Mouse (Mus musculus): ENCODE data around the gene S100a7a.

S100a7a gene

DNA sequence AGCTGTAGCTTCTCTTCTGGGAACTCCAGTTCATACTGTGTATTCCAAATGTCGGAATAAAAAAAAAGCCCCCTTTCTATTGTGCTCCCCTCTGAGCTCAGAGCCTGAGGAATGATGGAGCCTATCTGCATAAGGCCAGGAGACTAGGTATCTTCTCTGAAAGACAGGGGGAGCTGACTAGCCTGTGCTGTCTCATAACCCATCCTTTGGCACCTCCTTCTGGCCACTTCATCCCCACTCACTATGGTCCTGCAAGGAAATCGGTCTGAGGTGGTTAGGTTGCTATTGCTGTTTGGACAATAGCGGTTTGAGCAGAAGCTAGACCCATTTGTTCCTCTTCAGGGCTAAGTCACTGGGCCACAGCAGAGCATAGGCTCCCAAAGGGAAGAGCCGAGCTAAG is 26.0 kb upstream of the S100a7a start:
- peak in 1 of 2 experiments; percentile 27 for DNase-seq (ENCODE audit: low spot score in 2 of 2)

DNA sequence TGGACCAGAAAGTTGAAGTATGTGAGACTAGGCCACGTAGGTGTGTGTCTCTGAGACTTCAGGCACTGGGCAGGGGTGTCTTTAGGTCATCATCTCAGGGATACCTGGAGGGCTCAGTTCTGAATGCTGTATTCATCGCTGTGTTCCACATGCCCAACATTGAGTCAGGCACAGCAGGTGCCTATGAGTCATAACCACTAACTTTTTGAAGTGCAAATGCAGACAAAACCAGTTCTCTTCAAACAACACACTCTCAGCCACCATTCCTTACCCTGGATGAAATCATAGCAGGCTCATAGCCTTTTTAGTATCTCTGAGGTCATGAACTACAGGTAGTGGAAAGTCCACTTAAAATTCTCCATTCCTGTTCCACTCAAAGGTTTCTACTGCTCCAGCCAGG is 24.5 kb upstream of the S100a7a start:
- DNase-seq (ENCODE audit: low spot score in 2 of 2), result no peak

- no peak for DNase-seq (ENCODE audit: low spot score in 2 of 2)
These were observed 21.8 kb upstream of the S100a7a start for GRCm38 (mm10) chr3:90631984-90632383.

- DNase-seq (ENCODE audit: low spot score in 2 of 2), result no peak
These were observed 15.1 kb upstream of the S100a7a start for GRCm38 (mm10) chr3:90638511-90639275.

GRCm38 (mm10) chr3:90639511-90640154 is 14.2 kb upstream of the S100a7a start:
- peak; percentile 43 to 71 for DNase-seq (ENCODE audit: low spot score in 2 of 2)

DNA sequence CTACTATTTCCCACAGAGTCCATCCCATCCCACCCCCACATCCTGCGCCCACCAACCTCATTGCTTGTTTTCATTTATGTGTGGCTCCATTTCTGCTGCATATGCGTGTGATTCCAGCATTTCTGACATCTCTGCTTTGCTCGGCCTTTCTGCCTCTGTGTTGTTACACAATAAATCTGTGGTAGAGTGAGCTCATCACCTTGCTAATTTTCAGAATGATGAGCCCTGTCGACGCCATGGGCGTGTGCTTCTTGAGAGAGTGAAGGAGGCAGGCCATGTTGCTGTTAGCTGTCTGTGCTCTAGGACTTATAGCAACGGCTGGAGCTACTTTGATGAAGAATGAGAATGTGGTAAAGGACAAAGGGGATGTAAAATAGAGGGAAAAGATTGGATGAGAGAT is 12.8 kb upstream of the S100a7a start:
- DNase-seq (ENCODE audit: low spot score in 2 of 2), result no peak

GRCm38 (mm10) chr3:90644220-90644619 is 9.6 kb upstream of the S100a7a start:
- peak in 1 of 2 experiments; percentile 79 for DNase-seq (ENCODE audit: low spot score in 2 of 2)

GRCm38 (mm10) chr3:90647291-90647690 is 6.5 kb upstream of the S100a7a start:
- no peak for DNase-seq (ENCODE audit: low spot score in 2 of 2)

DNA sequence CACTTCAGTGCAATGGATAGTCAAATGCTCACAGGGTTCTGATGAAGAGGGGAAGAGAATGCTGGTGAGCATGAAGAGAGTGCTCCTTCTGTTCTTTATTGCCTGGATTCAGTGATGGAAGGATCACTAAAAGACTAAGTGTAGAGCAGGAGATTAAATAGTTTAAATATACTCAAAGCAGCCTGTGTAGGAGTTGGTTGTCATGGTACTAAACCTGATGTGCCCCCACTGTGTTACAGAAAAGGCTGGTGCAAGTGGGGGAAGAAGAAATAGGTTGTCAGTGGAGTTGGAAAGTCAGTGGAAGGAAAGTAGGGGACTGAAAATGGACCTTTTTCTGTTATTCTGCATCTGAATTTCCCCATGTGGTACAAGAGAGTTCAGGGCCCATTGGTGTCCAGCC is 4.8 kb upstream of the S100a7a start:
- no peak for DNase-seq (ENCODE audit: low spot score in 2 of 2)

GRCm38 (mm10) chr3:90649832-90650231 is 4.0 kb upstream of the S100a7a start:
- DNase-seq (ENCODE audit: low spot score in 2 of 2), result no peak

- DNase-seq (ENCODE audit: low spot score in 2 of 2), result peak in 1 of 2 experiments; percentile 70
These were observed 824 bp upstream of the S100a7a start for GRCm38 (mm10) chr3:90652878-90653508.

DNA sequence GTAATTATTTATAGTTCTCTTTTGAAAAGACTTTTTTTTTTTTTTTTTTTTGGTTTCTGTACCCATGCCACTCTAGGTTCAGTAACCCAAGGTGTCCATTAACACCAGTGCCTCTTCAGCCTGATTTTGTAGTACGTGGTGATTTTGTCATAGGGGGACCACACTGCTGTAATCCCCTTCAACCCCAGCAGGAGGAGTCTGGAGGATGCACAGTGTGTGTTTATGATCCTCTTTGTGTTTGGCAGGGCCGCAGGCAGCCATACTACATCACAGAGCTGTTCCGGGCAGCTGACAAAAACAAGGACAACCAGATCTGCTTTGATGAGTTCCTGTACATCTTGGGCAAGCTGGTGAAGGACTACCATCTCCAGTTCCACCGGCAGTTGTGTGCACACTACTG is 3.6 kb downstream of the S100a7a start:
- DNase-seq (ENCODE audit: low spot score in 2 of 2), result peak in 1 of 2 experiments; percentile 32

- DNase-seq (ENCODE audit: low spot score in 2 of 2), result no peak
These were observed 5.7 kb downstream of the S100a7a start for GRCm38 (mm10) chr3:90659364-90660044.

DNA sequence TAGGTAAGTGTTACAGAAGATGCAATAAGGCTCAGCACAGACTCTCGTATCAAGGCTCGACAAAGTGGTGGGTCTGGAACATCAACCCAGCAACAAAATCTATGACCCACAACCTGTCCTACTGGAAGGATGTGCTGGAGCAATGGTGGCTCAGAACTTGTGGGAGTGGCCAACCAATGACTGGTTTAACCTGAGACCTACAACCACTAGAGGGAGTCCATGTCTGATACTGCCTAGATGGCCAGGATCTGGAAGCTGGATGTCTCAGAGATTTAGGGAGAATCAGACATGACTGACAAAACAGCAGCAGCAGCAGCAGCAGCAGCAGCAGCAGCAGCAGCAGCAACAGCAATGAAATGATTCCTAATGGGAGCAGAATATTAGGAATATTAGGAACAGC is 10.4 kb downstream of the S100a7a start:
- DNase-seq (ENCODE audit: low spot score in 2 of 2), result no peak

DNA sequence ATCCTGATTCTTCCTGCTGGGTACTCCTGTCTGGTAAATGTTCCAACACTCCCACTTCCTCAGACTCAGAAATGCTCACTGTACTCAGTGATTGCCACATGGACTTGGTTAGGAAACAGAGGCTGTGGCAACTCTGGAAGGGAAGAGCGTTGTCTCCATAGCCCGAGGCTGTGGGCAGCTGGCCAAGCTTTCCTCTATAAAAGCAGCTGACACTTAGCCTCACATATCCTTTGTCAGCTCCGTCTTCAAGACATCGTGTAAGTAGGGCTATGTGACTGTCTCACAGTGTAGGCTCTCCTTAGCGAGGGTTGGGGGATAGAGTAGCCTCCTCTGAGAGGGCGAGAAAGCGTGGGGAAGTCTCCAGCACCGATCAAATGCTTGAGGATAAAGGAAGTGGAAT is 15.0 kb downstream of the S100a7a start, which contains the start of gene S100a8:
Gene S100a8, plus strand, starts transcription at position 133 of the 400 bp plus-strand sequence.
- peak; percentile 26 to 60 for DNase-seq (ENCODE audit: low spot score in 2 of 2)

- no peak for DNase-seq (ENCODE audit: low spot score in 2 of 2)
These were observed 24.8 kb downstream of the S100a7a start for GRCm38 (mm10) chr3:90678656-90679055.

DNA sequence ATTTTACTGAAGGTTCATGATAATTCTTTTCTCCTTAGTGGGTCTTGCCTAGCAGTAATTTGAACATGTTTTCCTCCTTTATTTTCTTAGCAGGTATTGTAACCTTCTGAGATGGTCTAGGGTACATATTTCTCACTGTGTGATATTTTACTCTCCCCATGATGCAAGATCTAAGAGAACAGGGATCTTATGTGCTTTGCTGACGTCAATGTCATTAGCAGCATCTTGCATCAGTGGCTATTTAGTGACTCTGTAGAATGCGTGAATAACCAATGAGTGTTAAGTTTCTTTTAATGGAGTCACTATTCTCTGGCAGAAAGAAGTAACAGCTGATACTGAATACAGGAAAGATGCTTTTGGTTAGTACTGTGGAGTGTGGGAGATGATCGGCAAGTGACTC is 30.1 kb downstream of the S100a7a start:
- DNase-seq (ENCODE audit: low spot score in 2 of 2), result no peak

DNA sequence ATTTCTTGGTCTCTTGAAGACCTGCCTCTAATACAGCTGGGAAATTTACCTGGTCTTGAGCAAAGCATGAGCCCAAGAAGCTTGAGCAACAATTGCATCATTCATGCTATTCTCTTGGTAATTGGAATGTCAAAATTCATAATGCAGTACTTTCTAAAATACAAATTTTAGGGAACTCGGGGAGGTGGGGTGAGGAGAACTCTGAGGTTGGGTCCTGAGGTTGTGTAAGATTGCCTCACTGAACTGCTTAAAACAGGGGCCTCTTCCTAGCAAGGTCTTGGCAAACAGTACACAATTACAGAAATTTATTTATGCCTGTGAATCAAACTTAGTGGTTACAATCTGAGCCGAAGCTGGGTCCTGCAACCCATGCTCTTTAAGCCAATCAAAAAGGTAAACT is 33.0 kb downstream of the S100a7a start:
- no peak for DNase-seq (ENCODE audit: low spot score in 2 of 2)

- DNase-seq (ENCODE audit: low spot score in 2 of 2), result no peak
These were observed 39.7 kb downstream of the S100a7a start for GRCm38 (mm10) chr3:90693496-90693895.

GRCm38 (mm10) chr3:90695613-90696012 is 41.8 kb downstream of the S100a7a start, which contains the start of gene S100a9:
TSS of gene S100a9 (minus strand) at chr3:90695721.
- no peak for DNase-seq (ENCODE audit: low spot score in 2 of 2)

GRCm38 (mm10) chr3:90702244-90702643 is 48.4 kb downstream of the S100a7a start:
- no peak for DNase-seq (ENCODE audit: low spot score in 2 of 2)

Data from spleen, postnatal 10 days (tissue).